8 mouse cellular contexts compared by ENCODE assay signal in the genomic region with DNA sequence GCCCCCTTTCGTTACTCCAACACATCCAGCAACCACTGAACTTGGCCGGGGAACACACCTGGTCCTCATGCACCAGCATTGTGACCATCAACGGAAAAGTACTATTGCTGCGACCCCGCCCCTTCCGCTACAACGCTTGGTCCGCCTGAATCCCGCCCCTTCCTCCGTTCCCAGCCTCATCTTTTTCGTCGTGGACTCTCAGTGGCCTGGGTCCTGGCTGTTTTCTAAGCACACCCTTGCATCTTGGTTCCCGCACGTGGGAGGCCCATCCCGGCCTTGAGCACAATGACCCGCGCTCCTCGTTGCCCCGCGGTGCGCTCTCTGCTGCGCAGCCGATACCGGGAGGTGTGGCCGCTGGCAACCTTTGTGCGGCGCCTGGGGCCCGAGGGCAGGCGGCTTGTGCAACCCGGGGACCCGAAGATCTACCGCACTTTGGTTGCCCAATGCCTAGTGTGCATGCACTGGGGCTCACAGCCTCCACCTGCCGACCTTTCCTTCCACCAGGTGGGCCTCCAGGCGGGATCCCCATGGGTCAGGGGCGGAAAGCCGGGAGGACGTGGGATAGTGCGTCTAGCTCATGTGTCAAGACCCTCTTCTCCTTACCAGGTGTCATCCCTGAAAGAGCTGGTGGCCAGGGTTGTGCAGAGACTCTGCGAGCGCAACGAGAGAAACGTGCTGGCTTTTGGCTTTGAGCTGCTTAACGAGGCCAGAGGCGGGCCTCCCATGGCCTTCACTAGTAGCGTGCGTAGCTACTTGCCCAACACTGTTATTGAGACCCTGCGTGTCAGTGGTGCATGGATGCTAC. TPM values are rescaled to one million over a fixed set of nuclear protein-coding genes. Genes with fewer than 3 reads are reported as not detected.
DNase-seq lines count a peak whose midpoint lies in the region; ATAC-seq and TF ChIP-seq lines count a peak whose summit lies in the region.

A gene (plus strand): TSS at position 167 of the 805 bp plus-strand sequence.

- peak; percentile 78 for DNase-seq in adrenal gland, postnatal 10 days
- peak; percentile 86 for DNase-seq in embryonic facial prominence, embryonic 11.5 days (ENCODE audit: low spot score)
- DNase-seq in heart, postnatal 0 days (ENCODE audit: low spot score) = peak; percentile 30
- DNase-seq in kidney, postnatal 25 days = peak; percentile 68 to 80
- DNase-seq in ovary, adult 18-20 months (ENCODE audit: low spot score) = peak; percentile 22
- peak; percentile 78 for DNase-seq in thymus, postnatal 25 days

- no peaks in the 10 kb centered on the region; the same call in 1 of the 2 replicates for H3K4me1 ChIP-seq in embryonic facial prominence, embryonic 11.5 days (ENCODE audit: control insufficient read depth, insufficient read depth, low read length)
- H3K4me1 ChIP-seq in heart, postnatal 0 days (ENCODE audit: control insufficient read depth, insufficient read depth) = peaks cover 8% of the 10 kb centered on the region
- H3K4me1 ChIP-seq in lung, embryonic 15.5 days = peaks cover 14% of the 10 kb centered on the region

- H3K9me3 ChIP-seq in embryonic facial prominence, embryonic 11.5 days (replicated peaks; ENCODE audit: control insufficient read depth, low read length) = no peaks in the 10 kb centered on the region
- no peaks in the 10 kb centered on the region for H3K9me3 ChIP-seq in heart, postnatal 0 days (replicated peaks; ENCODE audit: control insufficient read depth, low read length)
- no peaks in the 10 kb centered on the region for H3K9me3 ChIP-seq in lung, embryonic 15.5 days

- H3K36me3 ChIP-seq in C2C12 (ENCODE audit: control insufficient read depth, insufficient read depth) = no peaks in the 10 kb centered on the region
- no peaks in the 10 kb centered on the region; the same call in 1 of the 2 replicates for H3K36me3 ChIP-seq in embryonic facial prominence, embryonic 11.5 days (replicated peaks; ENCODE audit: control insufficient read depth, insufficient read depth, low read depth, low read length)
- H3K36me3 ChIP-seq in heart, postnatal 0 days (replicated peaks; ENCODE audit: control insufficient read depth, insufficient read depth, low read length) = peaks cover 9% of the 10 kb centered on the region; the same call in 1 of the 2 replicates
- H3K36me3 ChIP-seq in lung, embryonic 15.5 days = no peaks in the 10 kb centered on the region

- TF ChIP-seq CTCF in C2C12 (IDR thresholded peaks at IDR 0.05; ENCODE audit: control insufficient read depth, insufficient read depth, insufficient read length) = no peak
- peak; percentile 29; the same call in 1 of the 2 replicates for TF ChIP-seq CTCF in heart, postnatal 0 days (IDR thresholded peaks at IDR 0.05; ENCODE audit: low read depth)

- peak within 1 kb of the TSS; percentile 66 for H3ac ChIP-seq in C2C12 (ENCODE audit: control insufficient read depth, insufficient read length, low read depth)

- no peak within 1 kb of the TSS for H3K4me3 ChIP-seq in C2C12 (ENCODE audit: insufficient read depth, poor library complexity, severe bottlenecking)
- H3K4me3 ChIP-seq in embryonic facial prominence, embryonic 11.5 days (ENCODE audit: low read depth, low read length) = peak within 1 kb of the TSS; percentile 59
- H3K4me3 ChIP-seq in heart, postnatal 0 days (ENCODE audit: low read depth, low read length) = peak within 1 kb of the TSS; percentile 46
- H3K4me3 ChIP-seq in lung, embryonic 15.5 days = peak within 1 kb of the TSS; percentile 63

- no peaks in the 10 kb centered on the region for H3K27me3 ChIP-seq in C2C12 (ENCODE audit: control insufficient read depth, insufficient read depth, insufficient read length)
- H3K27me3 ChIP-seq in embryonic facial prominence, embryonic 11.5 days (ENCODE audit: control insufficient read depth, insufficient read depth, low read length) = no peaks in the 10 kb centered on the region
- 0 out of 2 replicates have a peak, but pooled peaks cover 5% of the 10 kb centered on the region for H3K27me3 ChIP-seq in heart, postnatal 0 days (ENCODE audit: control insufficient read depth, insufficient read depth, low read length)
- H3K27me3 ChIP-seq in lung, embryonic 15.5 days = no peaks in the 10 kb centered on the region

- WGBS in embryonic facial prominence, embryonic 11.5 days = 11% methylated on average over 47 of the region's 47 CpGs
- 12% methylated on average over 47 of the region's 47 CpGs for WGBS in heart, postnatal 0 days
- WGBS in lung, embryonic 15.5 days = 9% methylated on average over 47 of the region's 47 CpGs

- no peak within 1 kb of the TSS for H3K27ac ChIP-seq in embryonic facial prominence, embryonic 11.5 days (replicated peaks; ENCODE audit: low read depth, low read length)
- no peak within 1 kb of the TSS for H3K27ac ChIP-seq in heart, postnatal 0 days (ENCODE audit: low read depth)
- no peak within 1 kb of the TSS for H3K27ac ChIP-seq in lung, embryonic 15.5 days

- peak; percentile 84 for ATAC-seq in embryonic facial prominence, embryonic 11.5 days (replicated peaks; ENCODE audit: insufficient number of reproducible peaks, low FRiP score, low TSS enrichment, low read depth)
- peak; percentile 36; the same call in 1 of the 2 replicates for ATAC-seq in heart, postnatal 0 days (ENCODE audit: insufficient read depth, low read depth)
- ATAC-seq in lung, embryonic 15.5 days (ENCODE audit: borderline replicate concordance, extremely low read depth, low FRiP score, low TSS enrichment) = peak; percentile 81

- H3K79me3 ChIP-seq in C2C12 (ENCODE audit: low read depth) = no peaks in the 10 kb centered on the region

- peak within 1 kb of the TSS; percentile 92 for H3K4me2 ChIP-seq in embryonic facial prominence, embryonic 11.5 days (ENCODE audit: low read depth, low read length)
- H3K4me2 ChIP-seq in heart, postnatal 0 days (ENCODE audit: low read depth, low read length) = peak within 1 kb of the TSS; percentile 79
- H3K4me2 ChIP-seq in lung, embryonic 15.5 days = peak within 1 kb of the TSS; percentile 96

- no peaks in the 10 kb centered on the region for H3K79me2 ChIP-seq in C2C12 (ENCODE audit: control insufficient read depth, insufficient read depth)

- TF ChIP-seq EP300 in heart, postnatal 0 days (IDR thresholded peaks at IDR 0.05; ENCODE audit: low read depth) = no peak

- H3K9ac ChIP-seq in embryonic facial prominence, embryonic 11.5 days (replicated peaks; ENCODE audit: low read length) = peak within 1 kb of the TSS; percentile 85
- peak within 1 kb of the TSS; percentile 11; the same call in 1 of the 2 replicates for H3K9ac ChIP-seq in heart, postnatal 0 days (replicated peaks; ENCODE audit: low read depth, low read length)
- peak within 1 kb of the TSS; percentile 64 for H3K9ac ChIP-seq in lung, embryonic 15.5 days

TF ChIP-seq in C2C12, 6 proteins besides CTCF, POLR2A, EP300 and RAD21:
- TF ChIP-seq FOSL1 (IDR thresholded peaks at IDR 0.05; ENCODE audit: insufficient read depth, low read length, poor library complexity, severe bottlenecking) (no peak), MYOD1 (IDR thresholded peaks at IDR 0.05; ENCODE audit: control insufficient read depth, insufficient read length, low read depth) (no peak), USF1 (IDR thresholded peaks at IDR 0.05; ENCODE audit: low read depth) (no peak), MYOG (IDR thresholded peaks at IDR 0.05; ENCODE audit: control insufficient read depth, extremely low read depth, insufficient read length) (no peak), CEBPB (IDR thresholded peaks at IDR 0.05; ENCODE audit: low read depth) (no peak), MAX (IDR thresholded peaks at IDR 0.05) (no peak)

RNA-seq across cellular contexts. Expression of the gene that starts here (rescaled TPM):
- polyA plus RNA-seq in C2C12 (2012; fragmentation: generic; extraction: Trizol) = 0.46 TPM
- 1 to 10 TPM; 3.2 to 7.8 TPM for total RNA-seq in adrenal gland, postnatal 10 days (2021)
- 3.3 and 3.8 TPM in 2 replicates for polyA plus RNA-seq in embryonic facial prominence, embryonic 11.5 days (2014; fragmentation: Nextera tagmentation; extraction: Ambion mirVana)
- 2.8 and 3.5 TPM in 2 replicates for total RNA-seq in heart, postnatal 0 days (2014; rRNA removed; ENCODE audit: low replicate concordance)
- polyA plus RNA-seq in heart, postnatal 0 days (2015; fragmentation: Nextera tagmentation; extraction: Ambion mirVana) = 0.32 and 0.48 TPM in 2 replicates
- 3.2 and 4.6 TPM in 2 replicates for polyA plus RNA-seq in lung, embryonic 15.5 days (2015; fragmentation: Nextera tagmentation; extraction: Ambion mirVana)

Comparison
In these comparisons a context has a peak if more than half of its experiments do, and no peak if none do; other contexts are left out.
1. DNase-seq: peak in every context shown above with its lines; median percentile 86 in embryonic facial prominence, embryonic 11.5 days; 78 in adrenal gland, postnatal 10 days; 78 in thymus, postnatal 25 days; 74 in kidney, postnatal 25 days; 30 in heart, postnatal 0 days; 22 in ovary, adult 18-20 months.
2. H3K9ac ChIP-seq: peak in every context shown above with its lines; median percentile 85 in embryonic facial prominence, embryonic 11.5 days; 64 in lung, embryonic 15.5 days; 11 in heart, postnatal 0 days.